Mouse (Mus musculus) fat pad, adult 2 months (tissue): ENCODE measurements around the gene Loxl4.

Experiments
- DNase-seq: peaks from one replicate; pipeline ENCODE4 v3.0.0-alpha.2; 2011; ENCODE audit warnings: low read depth, low spot score; ENCODE audit errors: extremely low read depth

Gene Loxl4

DNA sequence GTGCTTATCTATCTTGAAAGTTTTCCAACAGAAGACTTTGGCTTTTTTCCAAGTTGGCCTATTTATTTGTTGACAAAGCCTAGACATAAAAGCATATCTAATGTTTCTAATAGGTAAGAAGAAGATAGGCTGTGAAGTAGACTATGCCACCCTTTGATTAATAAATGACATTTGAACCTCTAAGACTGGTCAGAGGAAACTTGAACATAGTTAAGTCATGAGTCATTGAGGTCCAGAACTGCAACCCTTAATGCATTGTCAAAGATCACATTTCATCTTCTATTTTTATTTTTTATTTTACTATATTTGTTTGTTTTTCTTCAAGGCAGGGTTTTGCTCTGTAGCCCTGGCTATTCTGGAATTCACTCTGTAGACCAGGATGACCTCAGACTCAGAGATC, 45.6 kb downstream of the Loxl4 start:
- no peak for DNase-seq

DNA sequence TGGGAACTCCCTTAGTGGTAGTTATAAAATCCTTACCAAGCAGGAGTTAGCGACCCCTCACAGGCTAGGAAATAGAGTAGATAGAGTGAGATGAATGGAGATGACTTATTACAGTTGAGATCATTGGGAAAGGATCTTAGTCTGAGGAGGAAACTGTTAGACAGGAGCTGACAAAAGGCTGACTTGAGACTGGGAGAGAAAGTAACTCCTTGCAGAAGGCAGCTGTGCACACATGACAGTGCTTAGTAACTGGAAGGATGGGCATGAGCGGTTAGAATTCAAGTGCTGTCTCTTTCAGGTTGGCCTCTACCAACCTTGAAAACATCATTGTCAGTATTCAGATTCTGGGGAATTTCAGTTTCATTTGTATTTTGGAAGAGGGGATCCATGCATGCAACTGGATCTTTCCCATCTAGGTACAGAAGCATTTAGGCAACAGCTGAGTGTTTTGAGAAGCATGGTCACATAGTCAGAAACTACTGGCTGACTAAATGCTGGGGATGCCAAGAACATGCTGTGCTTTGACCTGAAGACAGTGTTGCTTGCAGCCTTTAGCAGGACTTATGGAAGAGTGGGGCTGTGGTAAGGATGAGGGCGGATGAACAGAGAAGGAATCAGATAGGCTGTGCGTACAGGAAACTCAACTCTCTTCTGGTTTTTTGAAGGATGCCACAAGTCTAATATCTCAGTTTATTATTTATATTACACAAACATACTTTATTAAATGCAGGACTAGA, 46.2 kb downstream of the Loxl4 start:
- no peak for DNase-seq

DNA sequence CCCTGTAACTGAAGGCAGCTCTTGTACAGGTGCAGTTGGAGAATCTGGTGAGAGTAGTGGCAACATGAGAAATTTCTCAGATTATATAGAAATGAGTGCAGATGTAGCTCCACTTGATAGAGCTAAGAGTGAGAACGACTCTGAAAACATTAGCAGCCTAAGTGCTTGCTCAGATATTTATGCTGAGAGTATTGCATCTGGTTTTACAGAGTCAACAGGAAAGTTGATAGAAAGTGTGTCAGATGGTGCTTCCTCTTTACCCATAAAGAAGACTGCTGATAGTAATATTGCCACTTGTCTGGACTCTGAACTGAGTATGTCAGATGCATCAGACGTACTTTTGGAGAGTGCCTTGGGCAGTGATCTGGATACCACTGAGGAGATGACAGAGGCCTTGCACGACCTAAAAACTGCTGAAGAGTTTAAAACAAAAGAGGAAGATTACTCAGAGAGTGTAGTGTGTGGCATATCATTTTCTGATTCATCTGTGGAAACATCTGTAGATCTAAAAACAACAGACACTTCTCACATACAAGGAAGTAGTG, 48.8 kb downstream of the Loxl4 start:
- DNase-seq: no peak

DNA sequence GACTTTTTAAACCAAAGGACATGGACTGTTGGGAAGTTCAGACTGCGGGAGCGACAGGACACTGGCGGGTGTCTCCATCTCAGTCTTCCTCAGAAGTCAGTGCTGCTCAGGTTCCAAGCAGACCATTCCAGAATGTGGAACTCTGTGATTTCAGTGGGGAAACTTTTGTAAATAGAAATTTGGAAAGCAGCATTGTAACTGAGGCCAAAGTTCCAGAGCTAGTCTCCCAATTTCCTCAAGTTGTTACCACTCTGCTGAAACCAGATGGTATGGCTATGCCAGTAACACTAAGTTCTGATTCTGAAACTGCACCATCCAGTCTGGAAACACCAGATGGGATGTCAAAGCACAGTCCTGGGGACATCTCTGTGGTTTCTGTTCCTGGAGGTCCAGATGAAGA, 49.6 kb downstream of the Loxl4 start:
- no peak for DNase-seq

DNA sequence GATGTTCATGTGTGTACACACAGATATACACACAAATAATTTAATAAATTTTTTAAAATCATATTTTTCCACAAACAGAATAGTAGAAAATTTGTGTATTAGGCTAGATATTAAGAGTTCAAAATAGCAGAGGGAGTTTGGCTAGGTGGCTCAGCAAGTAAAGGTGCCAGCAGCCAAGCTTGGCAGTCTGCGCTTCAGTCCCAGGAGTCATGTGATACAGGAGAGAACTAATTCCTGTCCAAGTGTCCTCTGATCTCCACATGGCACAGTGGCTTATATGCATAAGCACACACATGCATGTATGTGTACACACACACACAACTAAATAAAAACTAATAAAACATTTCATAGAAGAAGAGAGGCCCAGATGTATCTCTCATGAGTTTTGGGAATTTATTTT, 50.6 kb downstream of the Loxl4 start:
- DNase-seq: no peak

DNA sequence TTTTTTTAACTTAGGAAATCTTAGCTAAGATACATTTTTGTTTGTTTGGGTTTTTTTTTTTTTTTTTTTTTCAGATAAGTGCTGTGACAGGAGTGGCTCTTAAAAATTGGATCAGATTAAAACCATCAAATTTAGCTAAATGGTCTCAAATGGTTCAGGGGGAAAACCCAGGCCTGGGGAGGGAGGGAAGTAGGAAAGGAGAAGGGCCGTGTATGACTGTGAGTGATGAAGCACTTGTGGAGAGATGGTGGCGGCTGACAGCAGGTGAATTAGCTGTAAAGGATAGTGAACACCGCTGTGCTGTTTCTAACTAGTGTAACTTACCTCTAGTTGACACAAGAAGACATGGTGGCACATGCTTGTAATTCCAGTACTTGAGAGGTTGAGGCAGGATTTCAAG, 53.9 kb downstream of the Loxl4 start:
- no peak for DNase-seq
